In genomic region chr7:99988725-99989124, GRCm38 (mm10) we compare ENCODE assay signal across 8 mouse cellular contexts. TPM values are rescaled to one million over a fixed set of nuclear protein-coding genes. Genes with fewer than 3 reads are reported as not detected.
DNase-seq lines count a peak whose midpoint lies in the region; ATAC-seq lines count a peak whose summit lies in the region.

No protein-coding gene starts in this region.

- no peak overlapping the region for H3K27ac ChIP-seq in lung, embryonic 16.5 days (ENCODE audit: low read length)

- no peak overlapping the region for H3K9ac ChIP-seq in lung, embryonic 16.5 days (ENCODE audit: low read length)

- intact Hi-C loops in gastrocnemius, postnatal 36 days (cut with DNase I), result loop anchor here (1.0 to 5.0 kb wide), 3 partner anchors 15 to 198 kb away; no protein-coding TSS in a partner anchor

- H3K36me3 ChIP-seq in lung, embryonic 16.5 days (ENCODE audit: control insufficient read depth, insufficient read depth, low read length), result no peaks in the 10 kb centered on the region

- no peak overlapping the region for H3K4me3 ChIP-seq in lung, embryonic 16.5 days (ENCODE audit: low read length)

- DNase-seq in CD8-positive naive resting alpha-beta T cell, adult 2 months (ENCODE audit: low read depth in 2 of 2, low spot score in 2 of 2), result peak; percentile 26 to 30
- peak; percentile 64 to 65 for DNase-seq in adrenal gland, adult 18-20 months (ENCODE audit: low spot score in 2 of 2)
- DNase-seq in embryo, embryonic 10 days (ENCODE audit: low spot score), result peak; percentile 84
- DNase-seq in gastrocnemius, postnatal 36 days, result peak; percentile 59 to 68
- DNase-seq in kidney, postnatal 36 days, result peak; percentile 75 to 82
- peak; percentile 73 for DNase-seq in ovary, postnatal 36 days (ENCODE audit: low spot score)
- DNase-seq in urinary bladder, adult 2 months (ENCODE audit: low spot score), result peak; percentile 38

- H3K4me1 ChIP-seq in lung, embryonic 16.5 days (replicated peaks; ENCODE audit: control insufficient read depth, insufficient read depth, low read length), result no peaks in the 10 kb centered on the region

- ATAC-seq in lung, embryonic 16.5 days (ENCODE audit: low read depth), result peak; percentile 62; the same call in 1 of the 2 replicates

- no peak overlapping the region for H3K4me2 ChIP-seq in lung, embryonic 16.5 days (ENCODE audit: low read depth, low read length)

- H3K27me3 ChIP-seq in lung, embryonic 16.5 days (ENCODE audit: control insufficient read depth, insufficient read depth, low read depth, low read length), result no peaks in the 10 kb centered on the region

- WGBS in lung, embryonic 16.5 days, result 4% methylated on average over 4 of the region's 4 CpGs

- H3K9me3 ChIP-seq in lung, embryonic 16.5 days (ENCODE audit: control insufficient read depth, low read length), result no peaks in the 10 kb centered on the region

RNA-seq across cellular contexts. Expression of gene Rnf169, which starts 8.5 kb away (rescaled TPM):
- 10 to 100 TPM; 14.0 to 17.6 TPM for total RNA-seq in adrenal gland, adult 18-20 months (2021)
- total RNA-seq in gastrocnemius, postnatal 36 days (2021), result 1 to 10 TPM; 4.2 to 6.3 TPM
- polyA plus RNA-seq in lung, embryonic 16.5 days (2015; fragmentation: Nextera tagmentation; extraction: Ambion mirVana), result 4.4 and 5.2 TPM in 2 replicates
- 5.2 and 8.0 TPM in 2 replicates for polyA plus RNA-seq in urinary bladder, adult 2 months (2012; rRNA removed)

RNA-seq across cellular contexts. Expression of gene Chrdl2, which starts 17.2 kb away (rescaled TPM):
- total RNA-seq in adrenal gland, adult 18-20 months (2021), result not detected
- total RNA-seq in gastrocnemius, postnatal 36 days (2021), result 1 to 10 TPM; 2.3 to 2.4 TPM
- polyA plus RNA-seq in lung, embryonic 16.5 days (2015; fragmentation: Nextera tagmentation; extraction: Ambion mirVana), result 0.35 TPM in 1 of 2 replicates, not detected in the other
- polyA plus RNA-seq in urinary bladder, adult 2 months (2012; rRNA removed), result 4.3 and 8.0 TPM in 2 replicates

Comparison
In these comparisons a context has a peak if more than half of its experiments do, and no peak if none do; other contexts are left out.
1. DNase-seq: peak in every context shown above with its lines; median percentile 84 in embryo, embryonic 10 days; 78 in kidney, postnatal 36 days; 73 in ovary, postnatal 36 days; 64 in adrenal gland, adult 18-20 months; 64 in gastrocnemius, postnatal 36 days; 38 in urinary bladder, adult 2 months; 28 in CD8-positive naive resting alpha-beta T cell, adult 2 months.